Mouse (Mus musculus) embryonic facial prominence, embryonic 10.5 days (tissue): ENCODE results near the gene Pdgfd. TPM values are rescaled to one million over a fixed set of nuclear protein-coding genes. Genes with fewer than 3 reads are reported as not detected.

Source experiments
- DNase-seq: peaks from one replicate; pipeline ENCODE4 v3.0.0-alpha.2; 2017; ENCODE audit warnings: low spot score
- H3K27ac ChIP-seq: fragments of 300-500 bp; sonication (generic); replicated peaks from 2 replicates; pipeline ENCODE4 v1.5.1; 2016; ENCODE audit warnings: mild to moderate bottlenecking
- H3K27me3 ChIP-seq: fragments of 300-500 bp; sonication (generic); replicated peaks from 2 replicates; pipeline ENCODE4 v1.6.1; 2016; ENCODE audit warnings: low read depth, mild to moderate bottlenecking; ENCODE audit not compliant: poor library complexity, severe bottlenecking
- H3K36me3 ChIP-seq: fragments of 300-500 bp; sonication (generic); replicated peaks from 2 replicates; pipeline ENCODE4 v1.6.1; 2016; ENCODE audit warnings: mild to moderate bottlenecking, moderate library complexity
- H3K4me1 ChIP-seq: fragments of 300-500 bp; sonication (generic); 2 replicates; pipeline ENCODE4 v1.6.1; 2016
- H3K4me3 ChIP-seq: fragments of 300-500 bp; sonication (generic); 2 replicates; pipeline ENCODE4 v1.5.1; 2016; ENCODE audit warnings: mild to moderate bottlenecking, moderate library complexity
- H3K9me3 ChIP-seq: fragments of 300-500 bp; sonication (generic); 2 replicates; pipeline ENCODE4 v1.6.1; 2016; ENCODE audit warnings: mild to moderate bottlenecking
- WGBS: fragments of 180-500 bp; shearing (Covaris S2); methylation state at CpG from one replicate; pipeline ENCODE4 v1.1.7; 2016; 5-methylcytosine and 5-hydroxymethylcytosine counted together
- polyA plus RNA-seq: library from polyadenylated mRNA; unstranded; fragments of >200 nt; fragmentation: Nextera tagmentation; extraction: Ambion mirVana; gene quantifications from 2 replicates; pipeline ENCODE4 v1.2.1, GENCODE M21; 2016

Gene Pdgfd
- polyA plus RNA-seq, 1 experiment from 2014 or later, result 4.0 TPM

DNA sequence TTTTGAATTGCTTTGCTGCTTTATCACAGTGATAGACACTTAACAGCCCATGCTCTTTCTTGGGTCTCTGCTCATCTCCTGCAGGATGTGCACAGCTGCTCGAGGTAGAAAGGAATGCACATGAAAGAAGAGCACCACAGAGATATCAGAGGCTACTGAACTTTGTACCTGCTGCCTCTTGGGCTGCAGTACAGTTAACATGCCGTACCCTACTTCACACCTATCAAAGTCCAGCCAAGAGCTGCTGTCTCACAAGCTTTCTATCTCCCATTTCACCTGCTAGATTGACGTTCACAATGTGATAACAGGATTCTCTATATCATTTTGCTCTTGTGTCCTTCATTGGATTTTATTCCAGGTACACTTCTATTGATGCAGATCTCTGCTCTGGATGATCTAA, 238.2 kb downstream of the Pdgfd start:
- no peak for DNase-seq
- no peaks in the 10 kb centered on the region for H3K36me3 ChIP-seq
- no peaks in the 10 kb centered on the region for H3K27me3 ChIP-seq
- no peaks in the 10 kb centered on the region for H3K9me3 ChIP-seq
- H3K4me1 ChIP-seq, result no peaks in the 10 kb centered on the region
- no peak overlapping the region for H3K27ac ChIP-seq
- no peak overlapping the region for H3K4me3 ChIP-seq
- 83% methylated on average over 3 of the region's 3 CpGs for WGBS

GRCm38 (mm10) chr9:6407972-6408371, 239.6 kb downstream of the Pdgfd start:
- Histone ChIP-seq H3K27me3 (no peaks in the 10 kb centered on the region), H3K9me3 (no peaks in the 10 kb centered on the region), H3K4me1 (no peaks in the 10 kb centered on the region), H3K27ac (no peak overlapping the region), H3K4me3 (no peak overlapping the region), H3K36me3 (no peaks in the 10 kb centered on the region)
- DNase-seq, result no peak
- 71% methylated on average over 4 of the region's 4 CpGs for WGBS

GRCm38 (mm10) chr9:6424606-6425005, 256.2 kb downstream of the Pdgfd start:
- Histone ChIP-seq H3K4me3 (no peak overlapping the region), H3K36me3 (no peaks in the 10 kb centered on the region), H3K9me3 (no peaks in the 10 kb centered on the region), H3K27ac (no peak overlapping the region), H3K27me3 (no peaks in the 10 kb centered on the region), H3K4me1 (no peaks in the 10 kb centered on the region)
- no peak for DNase-seq

Other genes starting within 250 kb of the Pdgfd start
- gene Ddi1, start 101.3 kb downstream of the Pdgfd start, polyA plus RNA-seq, result 0.04 and 0.06 TPM in 2 replicates